Mouse (Mus musculus) brain, embryonic 14.5 days (tissue): Measurements from ENCODE around the gene Cfap45.
A peak's percentile ranks its signal among the peaks of the same experiment; 100 is the strongest.

Experiments
- CTCF ChIP-seq: fragments of 200-500 bp; IDR thresholded peaks from 2 replicates; pipeline ENCODE4 v1.5.1; 2012; ENCODE audit warnings: inconsistent platforms, mild to moderate bottlenecking, moderate library complexity, borderline replicate concordance; ENCODE audit not compliant: insufficient read depth, insufficient read length; ENCODE audit errors: extremely low read depth
- POLR2A ChIP-seq: fragments of 200-500 bp; IDR thresholded peaks from 2 replicates; pipeline ENCODE4 v1.6.1; 2012; ENCODE audit warnings: mild to moderate bottlenecking, inconsistent platforms, borderline replicate concordance; ENCODE audit not compliant: poor library complexity, insufficient read depth, insufficient read length, severe bottlenecking; ENCODE audit errors: extremely low read depth

GRCm38 (mm10) chr1:172490261-172490661 is 30.3 kb upstream of the Cfap45 start:
- peak; percentile 99 for TF ChIP-seq CTCF
- no peak for TF ChIP-seq POLR2A
